Mouse (Mus musculus): ENCODE measurements at regions not wholly inside any gene's neighbourhood (a gene's known extent, or its start where the extent isn't known, plus 50 kb on each side); places are given as distances from the start of the nearest gene placed in this dataset.

GRCm38 (mm10) chr3:151639431-151640111 lies 110.2 kb downstream of the Ifi44 start:
- TF ChIP-seq HCFC1 (IDR thresholded peaks at IDR 0.05; ENCODE audit: low read depth, low read length) (no peak), POLR2A (IDR thresholded peaks at IDR 0.05; ENCODE audit: control insufficient read depth in 1 of 2, insufficient read depth in 1 of 2, low read depth in 1 of 2, low read length in 2 of 2, poor library complexity in 1 of 2) (no peak), TBP (IDR thresholded peaks at IDR 0.05; ENCODE audit: low read depth, low read length) (no peak), SIN3A (IDR thresholded peaks at IDR 0.05; ENCODE audit: low read length) (no peak), CTCF (IDR thresholded peaks at IDR 0.05 in 2 of 3, conservative IDR thresholded peaks at IDR 0.05 in 1 of 3; ENCODE audit: control insufficient read depth in 1 of 3, insufficient read depth in 1 of 3, low read depth in 2 of 3, low read length in 3 of 3, poor library complexity in 1 of 3, severe bottlenecking in 1 of 3) (no peak)
